Mouse (Mus musculus) megakaryocyte, embryonic 14.5 days (primary cell): ENCODE results near the gene Ccr3. TPM values are rescaled to one million over a fixed set of nuclear protein-coding genes. Genes with fewer than 3 reads are reported as not detected.
A peak's percentile ranks its signal among the peaks of the same experiment; 100 is the strongest.

Experiments used
- H3K27me3 ChIP-seq: replicated peaks from 2 replicates; pipeline ENCODE3; 2012; ENCODE audit warnings: inconsistent platforms
- H3K36me3 ChIP-seq: replicated peaks from 2 replicates; pipeline ENCODE3; 2012; ENCODE audit warnings: low read length, inconsistent platforms, mixed read lengths
- H3K4me1 ChIP-seq: 2 replicates; pipeline ENCODE4 v1.6.1; 2012; ENCODE audit warnings: inconsistent platforms
- H3K4me3 ChIP-seq: replicated peaks from 2 replicates; pipeline ENCODE3; 2012; ENCODE audit warnings: moderate library complexity, mild to moderate bottlenecking, inconsistent platforms
- H3K9me3 ChIP-seq: 2 replicates; pipeline ENCODE4 v1.6.1; 2012; ENCODE audit warnings: inconsistent platforms
- FLI1 ChIP-seq: IDR thresholded peaks from 2 replicates; pipeline ENCODE4 v1.6.1; 2012; ENCODE audit warnings: low read length, inconsistent platforms, mixed read lengths
- GATA1 ChIP-seq: IDR thresholded peaks from 3 replicates; pipeline ENCODE4 v1.6.1; 2012; ENCODE audit warnings: mixed read lengths, low read length, inconsistent platforms, borderline replicate concordance
- polyA plus RNA-seq: library from polyadenylated mRNA; stranded (reverse); fragments of >175 nt; gene quantifications from 2 replicates; pipeline ENCODE4 v1.2.3, GENCODE M21; 2012; ENCODE audit warnings: low replicate concordance; ENCODE audit not compliant: insufficient read depth

The Ccr3 gene
- polyA plus RNA-seq, 1 experiment, result not detected

GRCm38 (mm10) chr9:123997719-123998118 is 24.1 kb upstream of the Ccr3 start:
- Histone ChIP-seq H3K4me3 (no peak overlapping the region), H3K36me3 (no peaks in the 10 kb centered on the region), H3K9me3 (no peaks in the 10 kb centered on the region), H3K4me1 (peaks cover 17% of the 10 kb centered on the region), H3K27me3 (no peaks in the 10 kb centered on the region)
- TF ChIP-seq FLI1 (no peak), GATA1 (no peak)

- TF ChIP-seq GATA1 (no peak), FLI1 (no peak)
- Histone ChIP-seq H3K4me3 (no peak overlapping the region), H3K4me1 (peaks cover 13% of the 10 kb centered on the region), H3K27me3 (no peaks in the 10 kb centered on the region), H3K9me3 (no peaks in the 10 kb centered on the region), H3K36me3 (no peaks in the 10 kb centered on the region)
Measured at GRCm38 (mm10) chr9:123999784-124000183, 22.0 kb upstream of the Ccr3 start.

- peaks cover 19% of the 10 kb centered on the region; the same call in 1 of the 2 replicates for H3K4me1 ChIP-seq
- no peak overlapping the region for H3K4me3 ChIP-seq
- peaks cover 13% of the 10 kb centered on the region for H3K27me3 ChIP-seq
- no peaks in the 10 kb centered on the region for H3K9me3 ChIP-seq
- no peak for TF ChIP-seq GATA1
- TF ChIP-seq FLI1, result no peak
- no peaks in the 10 kb centered on the region for H3K36me3 ChIP-seq
Measured at GRCm38 (mm10) chr9:124012691-124013090, 9.1 kb upstream of the Ccr3 start.

- H3K27me3 ChIP-seq, result peaks cover 13% of the 10 kb centered on the region
- H3K4me3 ChIP-seq, result no peak overlapping the region
- H3K4me1 ChIP-seq, result peaks cover 19% of the 10 kb centered on the region; the same call in 1 of the 2 replicates
- no peaks in the 10 kb centered on the region for H3K36me3 ChIP-seq
- TF ChIP-seq FLI1, result no peak
- TF ChIP-seq GATA1, result no peak
- no peaks in the 10 kb centered on the region for H3K9me3 ChIP-seq
Measured at GRCm38 (mm10) chr9:124013270-124013669, 8.5 kb upstream of the Ccr3 start.

- H3K27me3 ChIP-seq, result peaks cover 13% of the 10 kb centered on the region
- H3K36me3 ChIP-seq, result no peaks in the 10 kb centered on the region
- TF ChIP-seq GATA1, result no peak
- TF ChIP-seq FLI1, result no peak
- no peak overlapping the region for H3K4me3 ChIP-seq
- H3K4me1 ChIP-seq, result peaks cover 18% of the 10 kb centered on the region; the same call in 1 of the 2 replicates
- H3K9me3 ChIP-seq, result no peaks in the 10 kb centered on the region
Measured at GRCm38 (mm10) chr9:124014985-124015652, 6.7 kb upstream of the Ccr3 start.

- Histone ChIP-seq H3K36me3 (no peaks in the 10 kb centered on the region), H3K4me1 (peaks cover 15% of the 10 kb centered on the region; the same call in 1 of the 2 replicates), H3K27me3 (peaks cover 13% of the 10 kb centered on the region), H3K9me3 (no peaks in the 10 kb centered on the region), H3K4me3 (no peak overlapping the region)
- no peak for TF ChIP-seq GATA1
- TF ChIP-seq FLI1, result no peak
Measured at GRCm38 (mm10) chr9:124016048-124016447, 5.7 kb upstream of the Ccr3 start.

GRCm38 (mm10) chr9:124019887-124020286 is 1.9 kb upstream of the Ccr3 start:
- Histone ChIP-seq H3K27me3 (peaks cover 2% of the 10 kb centered on the region), H3K9me3 (no peaks in the 10 kb centered on the region), H3K4me3 (no peak overlapping the region), H3K4me1 (peaks cover 28% of the 10 kb centered on the region; the same call in 1 of the 2 replicates), H3K36me3 (no peaks in the 10 kb centered on the region)
- no peak for TF ChIP-seq FLI1
- no peak for TF ChIP-seq GATA1

- Histone ChIP-seq H3K27me3 (no peaks in the 10 kb centered on the region), H3K4me1 (peaks cover 42% of the 10 kb centered on the region), H3K4me3 (no peak overlapping the region), H3K9me3 (no peaks in the 10 kb centered on the region), H3K36me3 (no peaks in the 10 kb centered on the region)
- TF ChIP-seq FLI1 (no peak), GATA1 (no peak)
Measured at GRCm38 (mm10) chr9:124033345-124033744, 11.6 kb downstream of the Ccr3 start.

- Histone ChIP-seq H3K4me3 (peak overlapping the region; percentile 14), H3K4me1 (peaks cover 50% of the 10 kb centered on the region), H3K9me3 (no peaks in the 10 kb centered on the region), H3K27me3 (no peaks in the 10 kb centered on the region), H3K36me3 (no peaks in the 10 kb centered on the region)
- no peak for TF ChIP-seq GATA1
- TF ChIP-seq FLI1, result no peak
Measured at GRCm38 (mm10) chr9:124037707-124038106, 15.9 kb downstream of the Ccr3 start.

- no peak overlapping the region for H3K4me3 ChIP-seq
- peaks cover 47% of the 10 kb centered on the region for H3K4me1 ChIP-seq
- TF ChIP-seq FLI1 (no peak), GATA1 (no peak)
- H3K9me3 ChIP-seq, result no peaks in the 10 kb centered on the region
- H3K27me3 ChIP-seq, result no peaks in the 10 kb centered on the region
- no peaks in the 10 kb centered on the region for H3K36me3 ChIP-seq
Measured at GRCm38 (mm10) chr9:124038158-124038582, 16.4 kb downstream of the Ccr3 start.

GRCm38 (mm10) chr9:124038949-124039348 is 17.2 kb downstream of the Ccr3 start:
- no peaks in the 10 kb centered on the region for H3K27me3 ChIP-seq
- H3K36me3 ChIP-seq, result no peaks in the 10 kb centered on the region
- H3K4me3 ChIP-seq, result peak overlapping the region; percentile 50
- H3K4me1 ChIP-seq, result peaks cover 39% of the 10 kb centered on the region
- TF ChIP-seq GATA1 (no peak), FLI1 (no peak)
- no peaks in the 10 kb centered on the region for H3K9me3 ChIP-seq
